Mouse (Mus musculus) spleen, adult 2 months (tissue): Measurements from ENCODE around the gene Gm614.

Experiments
- CTCF ChIP-seq: fragments of 200-500 bp; IDR thresholded peaks from 2 replicates; pipeline ENCODE4 v1.5.1; 2011; ENCODE audit warnings: mild to moderate bottlenecking, inconsistent platforms; ENCODE audit not compliant: insufficient read depth, insufficient read length, insufficient replicate concordance; ENCODE audit errors: extremely low read depth
- POLR2A ChIP-seq: fragments of 200-500 bp; IDR thresholded peaks from 2 replicates; pipeline ENCODE4 v1.6.1; 2011; ENCODE audit warnings: low read depth, low read length, inconsistent platforms

GRCm38 (mm10) chrX:101299473-101300426 lies 36.0 kb upstream of the Gm614 start:
- TF ChIP-seq POLR2A = no peak
- TF ChIP-seq CTCF = no peak
